Mouse (Mus musculus) midbrain, embryonic 15.5 days (tissue): ENCODE data around the gene Tm6sf2. TPM values are rescaled to one million over a fixed set of nuclear protein-coding genes. Genes with fewer than 3 reads are reported as not detected.

ENCODE experiments used
- ATAC-seq: fragments of 200-750 bp; cut with Nextera tagmentation; replicated peaks from 2 replicates; pipeline ENCODE4 v1.8.0; 2017; ENCODE audit warnings: moderate TSS enrichment
- H3K27ac ChIP-seq: fragments of 300-500 bp; sonication (generic); 2 replicates; pipeline ENCODE4 v1.5.1; 2015; ENCODE audit warnings: mild to moderate bottlenecking, inconsistent platforms
- H3K27me3 ChIP-seq: fragments of 300-500 bp; sonication (generic); replicated peaks from 2 replicates; pipeline ENCODE4 v1.6.1; 2015; ENCODE audit warnings: inconsistent platforms
- H3K36me3 ChIP-seq: fragments of 300-500 bp; sonication (generic); replicated peaks from 2 replicates; pipeline ENCODE4 v1.6.1; 2015; ENCODE audit warnings: inconsistent platforms
- H3K4me1 ChIP-seq: fragments of 300-500 bp; sonication (generic); 2 replicates; pipeline ENCODE4 v1.6.1; 2015; ENCODE audit warnings: inconsistent platforms
- H3K4me2 ChIP-seq: fragments of 300-500 bp; sonication (generic); 2 replicates; pipeline ENCODE4 v1.6.1; 2015; ENCODE audit warnings: inconsistent platforms, mild to moderate bottlenecking, moderate library complexity
- H3K4me3 ChIP-seq: fragments of 300-500 bp; sonication (generic); 2 replicates; pipeline ENCODE4 v1.5.1; 2015; ENCODE audit warnings: mild to moderate bottlenecking, inconsistent platforms
- H3K9ac ChIP-seq: fragments of 300-500 bp; sonication (generic); 2 replicates; pipeline ENCODE4 v1.6.1; 2015; ENCODE audit warnings: mild to moderate bottlenecking, inconsistent platforms
- H3K9me3 ChIP-seq: fragments of 300-500 bp; sonication (generic); 2 replicates; pipeline ENCODE4 v1.6.1; 2016; ENCODE audit warnings: inconsistent platforms
- WGBS: fragments of 180-500 bp; shearing (Covaris S2); methylation state at CpG from one replicate; pipeline ENCODE4 v1.1.7; 2015; ENCODE audit warnings: mixed read lengths; 5-methylcytosine and 5-hydroxymethylcytosine counted together
- microRNA-seq: library from miRNA; unstranded; fragments of <30 nt; microRNA quantifications from one replicate; pipeline ENCODE4, GENCODE M21; 2016
- polyA plus RNA-seq: library from polyadenylated mRNA; unstranded; fragments of >200 nt; fragmentation: Nextera tagmentation; extraction: Ambion mirVana; gene quantifications from 2 replicates; pipeline ENCODE4 v1.2.1, GENCODE M21; 2015

Tm6sf2 gene
- polyA plus RNA-seq, 1 experiment from 2014 or later = 1.7 TPM

GRCm38 (mm10) chr8:70122863-70123262, 50.1 kb downstream of the Tm6sf2 start:
- no peaks in the 10 kb centered on the region; the same call in 1 of the 2 replicates for H3K27me3 ChIP-seq

GRCm38 (mm10) chr8:70124992-70125391, 52.3 kb downstream of the Tm6sf2 start:
- no peak for ATAC-seq
- 67% methylated on average over 8 of the region's 8 CpGs for WGBS
- Histone ChIP-seq H3K4me1 (peaks cover 4% of the 10 kb centered on the region), H3K36me3 (no peaks in the 10 kb centered on the region), H3K4me2 (no peak overlapping the region), H3K27me3 (no peaks in the 10 kb centered on the region; the same call in 1 of the 2 replicates), H3K9ac (no peak overlapping the region), H3K9me3 (no peaks in the 10 kb centered on the region), H3K27ac (no peak overlapping the region), H3K4me3 (no peak overlapping the region)

More at GRCm38 (mm10) chr8:70122863-70123262, 50.1 kb downstream of the Tm6sf2 start:
- Histone ChIP-seq H3K9me3 (no peaks in the 10 kb centered on the region), H3K9ac (no peak overlapping the region), H3K4me2 (no peak overlapping the region), H3K36me3 (no peaks in the 10 kb centered on the region), H3K4me1 (peaks cover 12% of the 10 kb centered on the region), H3K27ac (no peak overlapping the region), H3K4me3 (no peak overlapping the region)
- WGBS = 53% methylated on average over 2 of the region's 2 CpGs
- no peak for ATAC-seq

- H3K9ac ChIP-seq = no peak overlapping the region
- no peak for ATAC-seq
These were observed 55.7 kb downstream of the Tm6sf2 start for GRCm38 (mm10) chr8:70128435-70128834.

GRCm38 (mm10) chr8:70129309-70129952, 56.7 kb downstream of the Tm6sf2 start:
- Histone ChIP-seq H3K9ac (no peak overlapping the region), H3K27me3 (no peaks in the 10 kb centered on the region), H3K4me1 (peaks cover 14% of the 10 kb centered on the region), H3K27ac (peak overlapping the region; percentile 67; the same call in 1 of the 2 replicates), H3K9me3 (no peaks in the 10 kb centered on the region), H3K4me2 (no peak overlapping the region), H3K4me3 (no peak overlapping the region), H3K36me3 (no peaks in the 10 kb centered on the region)
- 59% methylated on average over 9 of the region's 9 CpGs for WGBS
- ATAC-seq = peak; percentile 53

More at GRCm38 (mm10) chr8:70128435-70128834, 55.7 kb downstream of the Tm6sf2 start:
- H3K9me3 ChIP-seq = no peaks in the 10 kb centered on the region
- no peak overlapping the region for H3K4me3 ChIP-seq
- H3K27me3 ChIP-seq = no peaks in the 10 kb centered on the region; the same call in 1 of the 2 replicates
- H3K4me1 ChIP-seq = peaks cover 14% of the 10 kb centered on the region
- H3K36me3 ChIP-seq = no peaks in the 10 kb centered on the region
- H3K27ac ChIP-seq = peak overlapping the region; percentile 67; the same call in 1 of the 2 replicates
- no peak overlapping the region for H3K4me2 ChIP-seq
- WGBS = 64% methylated on average over 3 of the region's 3 CpGs

Small RNA genes lying within 50 kb of the gene (microRNA-seq; reads per million reads assigned to microRNA genes)
- gene Mir7066 = 3.1 reads per million, percentile 15 among the genes with 10 or more reads in this experiment

Other genes starting within 250 kb of the Tm6sf2 start
- 58.2 and 62.1 TPM in 2 replicates for gene Pbx4, start 240.4 kb upstream of the Tm6sf2 start, polyA plus RNA-seq
- 5.8 and 5.9 TPM in 2 replicates for gene Cilp2, start 185.2 kb upstream of the Tm6sf2 start, polyA plus RNA-seq
- 4.5 and 4.7 TPM in 2 replicates for gene Tssk6, start 170.7 kb upstream of the Tm6sf2 start, polyA plus RNA-seq
- gene Ndufa13, start 170.4 kb upstream of the Tm6sf2 start, polyA plus RNA-seq = 171 and 172 TPM in 2 replicates
- 9.6 and 12.2 TPM in 2 replicates for gene Yjefn3, start 170.2 kb upstream of the Tm6sf2 start, polyA plus RNA-seq
- 27.2 and 31.7 TPM in 2 replicates for gene Gatad2a, start 76.5 kb upstream of the Tm6sf2 start, polyA plus RNA-seq
- 87.5 and 87.8 TPM in 2 replicates for gene Mau2, start 30.2 kb upstream of the Tm6sf2 start, polyA plus RNA-seq
- 65.4 and 65.9 TPM in 2 replicates for gene Sugp1, start 30.1 kb upstream of the Tm6sf2 start, polyA plus RNA-seq
- gene Hapln4, start 10.5 kb downstream of the Tm6sf2 start, polyA plus RNA-seq = 0.93 and 1.4 TPM in 2 replicates
- gene Ncan, start 47.9 kb downstream of the Tm6sf2 start, polyA plus RNA-seq = 186 and 193 TPM in 2 replicates
- gene Nr2c2ap, start 58.4 kb downstream of the Tm6sf2 start, polyA plus RNA-seq = 36.7 and 39.1 TPM in 2 replicates
- 13.4 and 14.2 TPM in 2 replicates for gene Rfxank, start 66.2 kb downstream of the Tm6sf2 start, polyA plus RNA-seq
- gene Borcs8, start 66.6 kb downstream of the Tm6sf2 start, polyA plus RNA-seq = 59.1 and 64.8 TPM in 2 replicates
- 0.37 and 0.56 TPM in 2 replicates for gene Mef2b, start 66.8 kb downstream of the Tm6sf2 start, polyA plus RNA-seq
- 60.9 and 62.0 TPM in 2 replicates for gene Tmem161a, start 99.4 kb downstream of the Tm6sf2 start, polyA plus RNA-seq
- gene Slc25a42, start 139.4 kb downstream of the Tm6sf2 start, polyA plus RNA-seq = 8.7 and 10.9 TPM in 2 replicates
- gene Sugp2, start 161.3 kb downstream of the Tm6sf2 start, polyA plus RNA-seq = 102 and 109 TPM in 2 replicates
- 117 and 118 TPM in 2 replicates for gene Armc6, start 161.5 kb downstream of the Tm6sf2 start, polyA plus RNA-seq
- gene Homer3, start 209.9 kb downstream of the Tm6sf2 start, polyA plus RNA-seq = 37.9 and 41.2 TPM in 2 replicates
- gene Ddx49, start 229.6 kb downstream of the Tm6sf2 start, polyA plus RNA-seq = 44.5 and 48.0 TPM in 2 replicates
- gene Cope, start 229.6 kb downstream of the Tm6sf2 start, polyA plus RNA-seq = 299 and 322 TPM in 2 replicates
- 38.2 and 40.1 TPM in 2 replicates for gene Cers1, start 242.9 kb downstream of the Tm6sf2 start, polyA plus RNA-seq